Mouse (Mus musculus) kidney, embryonic 16.5 days (tissue): ENCODE results near the gene Dnm1. TPM values are rescaled to one million over a fixed set of nuclear protein-coding genes. Genes with fewer than 3 reads are reported as not detected.
"Not testable (repeated sequence)": the region's sequence is repeated elsewhere in the genome, so short reads cannot be mapped to it uniquely, and the experiment has no call there.

ENCODE experiments used
- ATAC-seq: fragments of 200-750 bp; cut with Nextera tagmentation; 2 replicates; pipeline ENCODE4 v1.8.0; 2017; ENCODE audit warnings: moderate TSS enrichment; ENCODE audit not compliant: low FRiP score, low TSS enrichment
- H3K27ac ChIP-seq: fragments of 300-500 bp; sonication (generic); 2 replicates; pipeline ENCODE4 v1.5.1; 2014; ENCODE audit warnings: low read length
- H3K27me3 ChIP-seq: fragments of 300-500 bp; sonication (generic); 2 replicates; pipeline ENCODE4 v1.6.1; 2014; ENCODE audit warnings: low read length, control low read depth, mixed read lengths; ENCODE audit not compliant: insufficient read depth
- H3K36me3 ChIP-seq: fragments of 300-500 bp; sonication (generic); 2 replicates; pipeline ENCODE4 v1.6.1; 2014; ENCODE audit warnings: low read length, control low read depth, mixed read lengths; ENCODE audit not compliant: insufficient read depth
- H3K4me1 ChIP-seq: fragments of 300-500 bp; sonication (generic); 2 replicates; pipeline ENCODE4 v1.6.1; 2014; ENCODE audit warnings: low read length, control low read depth, mixed read lengths; ENCODE audit not compliant: insufficient read depth
- H3K4me2 ChIP-seq: fragments of 300-500 bp; sonication (generic); replicated peaks from 2 replicates; pipeline ENCODE4 v1.6.1; 2014; ENCODE audit warnings: low read depth, low read length
- H3K4me3 ChIP-seq: fragments of 300-500 bp; sonication (generic); 2 replicates; pipeline ENCODE4 v1.5.1; 2014; ENCODE audit warnings: mild to moderate bottlenecking, low read length
- H3K9ac ChIP-seq: fragments of 300-500 bp; sonication (generic); replicated peaks from 2 replicates; pipeline ENCODE4 v1.6.1; 2014; ENCODE audit warnings: low read length
- H3K9me3 ChIP-seq: fragments of 300-500 bp; sonication (generic); 2 replicates; pipeline ENCODE4 v1.6.1; 2016; ENCODE audit warnings: low read length, control low read depth
- WGBS: fragments of 180-500 bp; shearing (Covaris S2); extraction: QIAGEN DNeasy Blood & Tissue Kit; methylation state at CpG from one replicate; pipeline ENCODE4 v1.1.7; 2014; 5-methylcytosine and 5-hydroxymethylcytosine counted together
- polyA plus RNA-seq: library from polyadenylated mRNA; unstranded; fragments of >200 nt; fragmentation: Nextera tagmentation; extraction: Ambion mirVana; gene quantifications from 2 replicates; pipeline ENCODE4 v1.2.1, GENCODE M21; 2015

The Dnm1 gene
- polyA plus RNA-seq, 1 experiment from 2014 or later = 5.4 TPM

- H3K4me3 ChIP-seq = peak overlapping the region; percentile 65
- no peaks in the 10 kb centered on the region for H3K9me3 ChIP-seq
- peak; percentile 53; the same call in 1 of the 2 replicates for ATAC-seq
- WGBS = 5% methylated on average over 19 of the region's 19 CpGs
- peak overlapping the region; percentile 75 for H3K9ac ChIP-seq
- H3K4me2 ChIP-seq = peak overlapping the region; percentile 78
- H3K27ac ChIP-seq = peak overlapping the region; percentile 92
- H3K36me3 ChIP-seq = peaks cover 18% of the 10 kb centered on the region
- H3K4me1 ChIP-seq = peaks cover 19% of the 10 kb centered on the region
- no peaks in the 10 kb centered on the region for H3K27me3 ChIP-seq
These were observed 10.4 kb upstream of the Dnm1 start for GRCm38 (mm10) chr2:32363376-32364106.

- Histone ChIP-seq H3K9ac (peak overlapping the region; percentile 75), H3K4me2 (peak overlapping the region; percentile 78), H3K27ac (peak overlapping the region; percentile 92), H3K36me3 (peaks cover 16% of the 10 kb centered on the region), H3K9me3 (no peaks in the 10 kb centered on the region), H3K4me1 (peaks cover 19% of the 10 kb centered on the region), H3K4me3 (peak overlapping the region; percentile 65), H3K27me3 (no peaks in the 10 kb centered on the region)
- WGBS = under 1% methylated on average over 53 of the region's 53 CpGs
- peak; percentile 86 for ATAC-seq
These were observed 9.7 kb upstream of the Dnm1 start for GRCm38 (mm10) chr2:32362817-32363340.

GRCm38 (mm10) chr2:32362274-32362673, 9.1 kb upstream of the Dnm1 start:
- H3K9ac ChIP-seq = peak overlapping the region; percentile 75
- peak overlapping the region; percentile 78 for H3K4me2 ChIP-seq
- peak overlapping the region; percentile 92 for H3K27ac ChIP-seq
- H3K4me3 ChIP-seq = peak overlapping the region; percentile 65
- not testable (repeated sequence) for H3K9me3 ChIP-seq, H3K27me3 ChIP-seq, ATAC-seq
- H3K4me1 ChIP-seq = peaks cover 19% of the 10 kb centered on the region
- H3K36me3 ChIP-seq = peaks cover 12% of the 10 kb centered on the region
- WGBS = 36% methylated on average over 5 of the region's 5 CpGs

- Histone ChIP-seq H3K36me3 (peaks cover 5% of the 10 kb centered on the region), H3K27me3 (no peaks in the 10 kb centered on the region), H3K27ac (no peak overlapping the region), H3K4me2 (peak overlapping the region; percentile 80), H3K4me1 (peaks cover 19% of the 10 kb centered on the region), H3K9me3 (no peaks in the 10 kb centered on the region), H3K9ac (peak overlapping the region; percentile 66), H3K4me3 (peak overlapping the region; percentile 47)
- WGBS = 1% methylated on average over 24 of the region's 24 CpGs
- ATAC-seq = peak; percentile 75
These were observed 8.3 kb upstream of the Dnm1 start for GRCm38 (mm10) chr2:32361437-32361836.

- peaks cover 19% of the 10 kb centered on the region for H3K4me1 ChIP-seq
- H3K4me2 ChIP-seq = peak overlapping the region; percentile 80
- no peaks in the 10 kb centered on the region for H3K27me3 ChIP-seq
- no peak overlapping the region for H3K27ac ChIP-seq
- peak overlapping the region; percentile 66 for H3K9ac ChIP-seq
- H3K4me3 ChIP-seq = peak overlapping the region; percentile 47
- H3K36me3 ChIP-seq = peaks cover 5% of the 10 kb centered on the region
- 2% methylated on average over 14 of the region's 14 CpGs for WGBS
- H3K9me3 ChIP-seq = no peaks in the 10 kb centered on the region
- no peak for ATAC-seq
These were observed 7.6 kb upstream of the Dnm1 start for GRCm38 (mm10) chr2:32360741-32361140.

- H3K9ac ChIP-seq = no peak overlapping the region
- no peaks in the 10 kb centered on the region for H3K27me3 ChIP-seq
- no peaks in the 10 kb centered on the region for H3K9me3 ChIP-seq
- H3K4me1 ChIP-seq = peaks cover 11% of the 10 kb centered on the region; the same call in 1 of the 2 replicates
- no peak for ATAC-seq
- H3K27ac ChIP-seq = no peak overlapping the region
- no peaks in the 10 kb centered on the region for H3K36me3 ChIP-seq
- H3K4me3 ChIP-seq = no peak overlapping the region
- H3K4me2 ChIP-seq = no peak overlapping the region
- WGBS = 63% methylated on average over 10 of the region's 10 CpGs
These were observed 5.2 kb upstream of the Dnm1 start for GRCm38 (mm10) chr2:32358381-32358780.

- 74% methylated on average over 3 of the region's 3 CpGs for WGBS
- Histone ChIP-seq H3K27me3 (no peaks in the 10 kb centered on the region), H3K4me1 (peaks cover 15% of the 10 kb centered on the region; the same call in 1 of the 2 replicates), H3K36me3 (no peaks in the 10 kb centered on the region), H3K9ac (no peak overlapping the region), H3K4me2 (no peak overlapping the region), H3K4me3 (no peak overlapping the region), H3K9me3 (no peaks in the 10 kb centered on the region), H3K27ac (no peak overlapping the region)
- no peak for ATAC-seq
These were observed 4.6 kb upstream of the Dnm1 start for GRCm38 (mm10) chr2:32357710-32358109.

GRCm38 (mm10) chr2:32356216-32356615, 3.1 kb upstream of the Dnm1 start:
- ATAC-seq = no peak

GRCm38 (mm10) chr2:32354336-32354895, 1.3 kb upstream of the Dnm1 start:
- no peaks in the 10 kb centered on the region for H3K9me3 ChIP-seq
- no peak for ATAC-seq
- 85% methylated on average over 3 of the region's 3 CpGs for WGBS
- H3K9ac ChIP-seq = no peak overlapping the region
- H3K36me3 ChIP-seq = no peaks in the 10 kb centered on the region
- no peak overlapping the region for H3K4me3 ChIP-seq
- no peaks in the 10 kb centered on the region for H3K27me3 ChIP-seq
- no peak overlapping the region for H3K4me2 ChIP-seq
- H3K27ac ChIP-seq = no peak overlapping the region
- peaks cover 18% of the 10 kb centered on the region for H3K4me1 ChIP-seq

More at GRCm38 (mm10) chr2:32356216-32356615, 3.1 kb upstream of the Dnm1 start:
- 63% methylated on average over 10 of the region's 10 CpGs for WGBS
- Histone ChIP-seq H3K4me1 (peaks cover 16% of the 10 kb centered on the region), H3K36me3 (no peaks in the 10 kb centered on the region), H3K27ac (no peak overlapping the region), H3K9ac (no peak overlapping the region), H3K4me3 (no peak overlapping the region), H3K27me3 (no peaks in the 10 kb centered on the region), H3K9me3 (no peaks in the 10 kb centered on the region), H3K4me2 (no peak overlapping the region)

- no peaks in the 10 kb centered on the region for H3K36me3 ChIP-seq
- no peaks in the 10 kb centered on the region for H3K27me3 ChIP-seq
- peaks cover 18% of the 10 kb centered on the region for H3K4me1 ChIP-seq
- 64% methylated on average over 6 of the region's 6 CpGs for WGBS
- no peak for ATAC-seq
- H3K9ac ChIP-seq = no peak overlapping the region
- no peaks in the 10 kb centered on the region for H3K9me3 ChIP-seq
- H3K4me3 ChIP-seq = no peak overlapping the region
- H3K27ac ChIP-seq = no peak overlapping the region
- peak overlapping the region; percentile 95; the same call in 1 of the 2 replicates for H3K4me2 ChIP-seq
These were observed 698 bp upstream of the Dnm1 start for GRCm38 (mm10) chr2:32353836-32354235.
